Mouse (Mus musculus): ENCODE measurements at regions not wholly inside any gene's neighbourhood (a gene's known extent, or its start where the extent isn't known, plus 50 kb on each side); places are given as distances from the start of the nearest gene placed in this dataset.

GRCm38 (mm10) chr10:118765051-118765450, 105.0 kb downstream of the Dyrk2 start:
- H3K36me3 ChIP-seq (ENCODE audit: insufficient read depth, low read length) = no peaks in the 10 kb centered on the region
- H3K4me1 ChIP-seq (ENCODE audit: insufficient read depth, low read length) = peaks cover 8% of the 10 kb centered on the region; the same call in 1 of the 2 replicates
- no peak overlapping the region for H3K27ac ChIP-seq (ENCODE audit: low read length)
- H3K9ac ChIP-seq (replicated peaks; ENCODE audit: low read length) = no peak overlapping the region
- H3K9me3 ChIP-seq (ENCODE audit: low read length) = no peaks in the 10 kb centered on the region
- H3K27me3 ChIP-seq (ENCODE audit: insufficient read depth, low read length) = no peaks in the 10 kb centered on the region
- 92% methylated on average over 9 of the region's 9 CpGs for WGBS
- no peak overlapping the region for H3K4me2 ChIP-seq (replicated peaks; ENCODE audit: low read depth, low read length)
- H3K4me3 ChIP-seq (ENCODE audit: low read length) = no peak overlapping the region
- ATAC-seq (ENCODE audit: low FRiP score, low TSS enrichment) = no peak

GRCm38 (mm10) chr10:118765544-118766441, 104.2 kb downstream of the Dyrk2 start:
- Histone ChIP-seq H3K9ac (replicated peaks; ENCODE audit: low read length) (no peak overlapping the region), H3K4me3 (ENCODE audit: low read length) (no peak overlapping the region), H3K27ac (ENCODE audit: low read length) (no peak overlapping the region), H3K36me3 (ENCODE audit: insufficient read depth, low read length) (no peaks in the 10 kb centered on the region), H3K4me2 (replicated peaks; ENCODE audit: low read depth, low read length) (no peak overlapping the region), H3K9me3 (ENCODE audit: low read length) (no peaks in the 10 kb centered on the region), H3K27me3 (ENCODE audit: insufficient read depth, low read length) (no peaks in the 10 kb centered on the region), H3K4me1 (ENCODE audit: insufficient read depth, low read length) (peaks cover 8% of the 10 kb centered on the region; the same call in 1 of the 2 replicates)
- ATAC-seq (ENCODE audit: low FRiP score, low TSS enrichment) = 0 out of 2 replicates have a peak, but pooled peaks have one; percentile 46
- 37% methylated on average over 14 of the region's 14 CpGs for WGBS

GRCm38 (mm10) chr10:118766826-118767225, 103.2 kb downstream of the Dyrk2 start:
- no peak overlapping the region for H3K9ac ChIP-seq (replicated peaks; ENCODE audit: low read length)
- ATAC-seq (ENCODE audit: low FRiP score, low TSS enrichment) = no peak
- no peaks in the 10 kb centered on the region for H3K27me3 ChIP-seq (ENCODE audit: insufficient read depth, low read length)
- H3K4me2 ChIP-seq (replicated peaks; ENCODE audit: low read depth, low read length) = no peak overlapping the region
- H3K9me3 ChIP-seq (ENCODE audit: low read length) = no peaks in the 10 kb centered on the region
- 71% methylated on average over 7 of the region's 7 CpGs for WGBS
- H3K4me1 ChIP-seq (ENCODE audit: insufficient read depth, low read length) = peaks cover 8% of the 10 kb centered on the region; the same call in 1 of the 2 replicates
- no peaks in the 10 kb centered on the region for H3K36me3 ChIP-seq (ENCODE audit: insufficient read depth, low read length)
- no peak overlapping the region for H3K4me3 ChIP-seq (ENCODE audit: low read length)
- no peak overlapping the region for H3K27ac ChIP-seq (ENCODE audit: low read length)

GRCm38 (mm10) chr10:118769751-118770150, 100.3 kb downstream of the Dyrk2 start:
- H3K9ac ChIP-seq (replicated peaks; ENCODE audit: low read length) = no peak overlapping the region
- no peaks in the 10 kb centered on the region for H3K9me3 ChIP-seq (ENCODE audit: low read length)
- ATAC-seq (ENCODE audit: low FRiP score, low TSS enrichment) = no peak
- no peak overlapping the region for H3K27ac ChIP-seq (ENCODE audit: low read length)
- no peaks in the 10 kb centered on the region for H3K36me3 ChIP-seq (ENCODE audit: insufficient read depth, low read length)
- H3K27me3 ChIP-seq (ENCODE audit: insufficient read depth, low read length) = peaks cover 3% of the 10 kb centered on the region; the same call in 1 of the 2 replicates
- no peak overlapping the region for H3K4me2 ChIP-seq (replicated peaks; ENCODE audit: low read depth, low read length)
- WGBS = 94% methylated on average over 4 of the region's 4 CpGs
- H3K4me3 ChIP-seq (ENCODE audit: low read length) = no peak overlapping the region
- H3K4me1 ChIP-seq (ENCODE audit: insufficient read depth, low read length) = peaks cover 8% of the 10 kb centered on the region; the same call in 1 of the 2 replicates

- H3K27ac ChIP-seq (ENCODE audit: low read length) = no peak overlapping the region
- ATAC-seq (ENCODE audit: low FRiP score, low TSS enrichment) = no peak
- no peaks in the 10 kb centered on the region for H3K4me1 ChIP-seq (ENCODE audit: insufficient read depth, low read length)
- WGBS = 92% methylated on average over 10 of the region's 10 CpGs
- H3K4me2 ChIP-seq (replicated peaks; ENCODE audit: low read depth, low read length) = no peak overlapping the region
- H3K9ac ChIP-seq (replicated peaks; ENCODE audit: low read length) = no peak overlapping the region
- H3K4me3 ChIP-seq (ENCODE audit: low read length) = no peak overlapping the region
- no peaks in the 10 kb centered on the region for H3K9me3 ChIP-seq (ENCODE audit: low read length)
- no peaks in the 10 kb centered on the region for H3K36me3 ChIP-seq (ENCODE audit: insufficient read depth, low read length)
- no peaks in the 10 kb centered on the region for H3K27me3 ChIP-seq (ENCODE audit: insufficient read depth, low read length)
These were observed 91.4 kb downstream of the Dyrk2 start for GRCm38 (mm10) chr10:118778656-118779055.

GRCm38 (mm10) chr10:118780831-118781569, 89.0 kb downstream of the Dyrk2 start:
- H3K9ac ChIP-seq (replicated peaks; ENCODE audit: low read length) = no peak overlapping the region

GRCm38 (mm10) chr10:118781811-118782232, 88.2 kb downstream of the Dyrk2 start:
- ATAC-seq (ENCODE audit: low FRiP score, low TSS enrichment) = no peak
- Histone ChIP-seq H3K4me3 (ENCODE audit: low read length) (no peak overlapping the region), H3K36me3 (ENCODE audit: insufficient read depth, low read length) (no peaks in the 10 kb centered on the region), H3K4me1 (ENCODE audit: insufficient read depth, low read length) (no peaks in the 10 kb centered on the region), H3K9me3 (ENCODE audit: low read length) (no peaks in the 10 kb centered on the region), H3K9ac (replicated peaks; ENCODE audit: low read length) (no peak overlapping the region), H3K27me3 (ENCODE audit: insufficient read depth, low read length) (no peaks in the 10 kb centered on the region), H3K4me2 (replicated peaks; ENCODE audit: low read depth, low read length) (no peak overlapping the region), H3K27ac (ENCODE audit: low read length) (no peak overlapping the region)
- WGBS = 73% methylated on average over 10 of the region's 10 CpGs

More at GRCm38 (mm10) chr10:118780831-118781569, 89.0 kb downstream of the Dyrk2 start:
- Histone ChIP-seq H3K27me3 (ENCODE audit: insufficient read depth, low read length) (no peaks in the 10 kb centered on the region), H3K9me3 (ENCODE audit: low read length) (no peaks in the 10 kb centered on the region), H3K27ac (ENCODE audit: low read length) (no peak overlapping the region), H3K36me3 (ENCODE audit: insufficient read depth, low read length) (no peaks in the 10 kb centered on the region), H3K4me3 (ENCODE audit: low read length) (no peak overlapping the region), H3K4me1 (ENCODE audit: insufficient read depth, low read length) (no peaks in the 10 kb centered on the region), H3K4me2 (replicated peaks; ENCODE audit: low read depth, low read length) (no peak overlapping the region)
- 85% methylated on average over 10 of the region's 10 CpGs for WGBS
- ATAC-seq (ENCODE audit: low FRiP score, low TSS enrichment) = no peak

- Histone ChIP-seq H3K36me3 (ENCODE audit: insufficient read depth, low read length) (no peaks in the 10 kb centered on the region), H3K9me3 (ENCODE audit: low read length) (no peaks in the 10 kb centered on the region), H3K4me1 (ENCODE audit: insufficient read depth, low read length) (no peaks in the 10 kb centered on the region), H3K4me3 (ENCODE audit: low read length) (no peak overlapping the region), H3K4me2 (replicated peaks; ENCODE audit: low read depth, low read length) (no peak overlapping the region), H3K27me3 (ENCODE audit: insufficient read depth, low read length) (no peaks in the 10 kb centered on the region), H3K27ac (ENCODE audit: low read length) (no peak overlapping the region), H3K9ac (replicated peaks; ENCODE audit: low read length) (no peak overlapping the region)
- WGBS = 68% methylated on average over 6 of the region's 6 CpGs
- no peak; the same call in 1 of the 2 replicates for ATAC-seq (ENCODE audit: low FRiP score, low TSS enrichment)
These were observed 87.4 kb downstream of the Dyrk2 start for GRCm38 (mm10) chr10:118782646-118783045.

- WGBS = 93% methylated on average over 8 of the region's 8 CpGs
- no peak for ATAC-seq (ENCODE audit: low FRiP score, low TSS enrichment)
- no peak overlapping the region for H3K27ac ChIP-seq (ENCODE audit: low read length)
These were observed 82.7 kb downstream of the Dyrk2 start for GRCm38 (mm10) chr10:118787280-118787690.

More at GRCm38 (mm10) chr10:118787280-118787690, 82.7 kb downstream of the Dyrk2 start:
- Histone ChIP-seq H3K27me3 (ENCODE audit: insufficient read depth, low read length) (no peaks in the 10 kb centered on the region), H3K4me3 (ENCODE audit: low read length) (no peak overlapping the region), H3K9ac (replicated peaks; ENCODE audit: low read length) (no peak overlapping the region), H3K4me2 (replicated peaks; ENCODE audit: low read depth, low read length) (no peak overlapping the region), H3K9me3 (ENCODE audit: low read length) (no peaks in the 10 kb centered on the region), H3K4me1 (ENCODE audit: insufficient read depth, low read length) (no peaks in the 10 kb centered on the region), H3K36me3 (ENCODE audit: insufficient read depth, low read length) (no peaks in the 10 kb centered on the region)
